Mouse (Mus musculus) gonadal fat pad, adult 2 months (tissue): ENCODE measurements around the gene B4gat1. TPM values are rescaled to one million over a fixed set of nuclear protein-coding genes. Genes with fewer than 3 reads are reported as not detected.

Source experiments
- DNase-seq: peaks from one replicate; pipeline ENCODE4 v3.0.0-alpha.2; 2012; ENCODE audit warnings: low read depth
- polyA plus RNA-seq: library from polyadenylated mRNA; depleted of rRNA; stranded (reverse); fragments of >200 nt; gene quantifications from 2 replicates; pipeline ENCODE4 v1.2.3, GENCODE M21; 2012

Gene B4gat1
- polyA plus RNA-seq, 1 experiment = 30.4 TPM

- DNase-seq = no peak
Observed at GRCm38 (mm10) chr19:5058801-5059771, 20.5 kb downstream of the B4gat1 start.

DNA sequence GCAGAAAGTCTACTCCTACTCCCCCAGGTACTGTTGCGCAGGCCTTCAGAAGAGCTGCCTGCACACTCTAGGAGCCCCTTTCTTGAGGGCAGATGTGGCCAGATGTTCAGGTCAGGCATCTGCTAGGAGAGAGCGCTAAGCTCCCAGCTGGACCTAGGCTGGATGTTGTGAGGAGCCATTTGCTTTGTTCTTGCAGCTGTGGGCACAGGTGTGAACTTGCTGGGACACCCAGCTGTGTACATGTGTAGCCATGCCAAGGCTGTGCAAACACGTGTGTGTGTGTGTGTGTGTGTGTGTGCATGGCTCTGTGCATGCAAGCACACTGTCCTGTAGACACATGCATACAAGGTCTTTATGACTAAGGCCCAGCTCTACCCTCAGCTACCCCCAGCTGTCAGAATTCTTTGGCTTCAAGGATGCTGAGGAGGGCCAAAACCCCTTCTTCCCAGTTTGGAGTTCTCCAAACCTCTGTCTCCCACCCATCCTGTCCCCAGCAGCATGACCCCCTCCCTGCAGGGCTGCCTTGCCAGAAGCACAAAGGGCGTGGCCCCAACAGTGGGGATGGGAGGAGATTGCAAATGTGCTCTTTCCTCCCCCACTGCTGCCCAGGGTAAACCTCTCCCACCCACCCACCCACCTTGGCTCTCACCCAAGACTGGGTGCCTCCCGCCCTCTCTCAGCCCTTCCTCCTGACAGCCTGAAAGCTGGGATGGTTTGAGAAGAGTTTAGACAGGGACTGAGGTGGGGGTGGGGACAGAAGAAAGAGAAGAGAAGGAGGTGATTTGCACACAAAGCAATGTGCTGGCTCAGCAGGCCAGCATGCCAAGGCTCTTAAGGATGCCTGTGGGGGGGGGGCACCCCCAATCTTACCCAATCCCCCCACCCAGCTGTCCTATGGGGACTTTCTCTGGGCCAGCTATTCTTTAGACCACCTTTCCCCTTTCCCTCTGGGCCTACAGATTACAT lies 22.0 kb downstream of the B4gat1 start:
- DNase-seq = no peak

GRCm38 (mm10) chr19:5062041-5062440 lies 23.4 kb downstream of the B4gat1 start:
- no peak for DNase-seq

GRCm38 (mm10) chr19:5062446-5062845 lies 23.8 kb downstream of the B4gat1 start:
- DNase-seq = no peak

DNA sequence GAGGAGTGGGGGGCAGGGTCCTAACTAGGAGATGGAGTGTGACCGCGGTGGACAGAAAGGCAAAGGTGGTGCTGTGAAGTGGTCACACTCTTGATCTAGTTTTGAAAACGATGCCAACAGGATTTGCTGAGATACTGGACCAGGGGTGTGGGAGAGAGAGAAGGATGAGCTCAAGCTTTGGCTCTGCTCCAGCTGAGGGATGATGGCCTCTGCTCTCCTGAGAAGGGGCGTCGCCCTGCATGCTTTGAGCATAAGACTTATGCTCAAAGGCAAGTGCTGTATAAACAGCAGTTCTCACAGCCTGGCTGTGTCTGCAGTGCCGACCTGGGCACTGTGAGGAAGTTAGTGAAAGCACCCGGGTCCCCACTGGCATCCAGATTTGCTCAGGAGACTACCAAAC lies 26.5 kb downstream of the B4gat1 start:
- DNase-seq = no peak

DNA sequence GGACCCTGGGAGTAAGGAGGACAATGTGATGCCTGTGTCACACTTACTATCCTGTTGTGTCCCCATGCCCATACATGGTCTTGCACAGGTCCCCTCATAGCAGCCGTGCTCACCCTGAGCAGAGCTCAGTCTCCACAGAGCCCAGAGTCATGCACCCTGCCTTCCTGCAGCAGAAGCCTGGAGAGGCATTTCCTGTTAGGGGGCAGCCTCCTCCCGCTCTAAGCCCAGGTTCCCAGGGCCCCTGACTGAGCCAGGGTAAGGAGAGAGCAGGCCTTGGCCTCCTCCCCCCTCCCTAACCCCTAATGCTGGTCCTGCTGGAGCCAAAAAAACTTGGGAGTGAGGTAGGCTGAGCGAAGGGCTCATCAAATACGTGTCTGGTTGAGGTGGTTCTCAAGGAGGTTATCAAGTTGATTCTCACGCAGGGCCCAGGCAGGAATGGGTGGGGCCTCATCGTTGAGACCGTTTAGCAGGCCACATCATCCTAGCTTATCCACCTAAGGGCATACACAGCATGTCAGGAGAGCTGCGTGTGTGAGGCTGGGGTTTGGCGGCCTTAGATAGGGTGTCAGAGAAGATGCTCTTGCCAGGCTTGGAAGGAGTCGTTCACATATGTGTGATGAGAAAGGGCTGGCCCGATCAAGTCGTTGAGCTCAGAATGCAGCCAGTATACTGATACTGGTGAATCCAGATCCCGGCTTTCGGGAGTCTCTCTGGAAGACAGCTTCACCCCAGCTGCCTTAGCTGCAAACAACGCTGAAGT lies 28.6 kb downstream of the B4gat1 start:
- no peak for DNase-seq

GRCm38 (mm10) chr19:5067867-5068569 lies 29.4 kb downstream of the B4gat1 start, which contains the start of gene Cd248:
Gene Cd248, plus strand, starts transcription at chr19:5068078.
- DNase-seq = no peak

DNA sequence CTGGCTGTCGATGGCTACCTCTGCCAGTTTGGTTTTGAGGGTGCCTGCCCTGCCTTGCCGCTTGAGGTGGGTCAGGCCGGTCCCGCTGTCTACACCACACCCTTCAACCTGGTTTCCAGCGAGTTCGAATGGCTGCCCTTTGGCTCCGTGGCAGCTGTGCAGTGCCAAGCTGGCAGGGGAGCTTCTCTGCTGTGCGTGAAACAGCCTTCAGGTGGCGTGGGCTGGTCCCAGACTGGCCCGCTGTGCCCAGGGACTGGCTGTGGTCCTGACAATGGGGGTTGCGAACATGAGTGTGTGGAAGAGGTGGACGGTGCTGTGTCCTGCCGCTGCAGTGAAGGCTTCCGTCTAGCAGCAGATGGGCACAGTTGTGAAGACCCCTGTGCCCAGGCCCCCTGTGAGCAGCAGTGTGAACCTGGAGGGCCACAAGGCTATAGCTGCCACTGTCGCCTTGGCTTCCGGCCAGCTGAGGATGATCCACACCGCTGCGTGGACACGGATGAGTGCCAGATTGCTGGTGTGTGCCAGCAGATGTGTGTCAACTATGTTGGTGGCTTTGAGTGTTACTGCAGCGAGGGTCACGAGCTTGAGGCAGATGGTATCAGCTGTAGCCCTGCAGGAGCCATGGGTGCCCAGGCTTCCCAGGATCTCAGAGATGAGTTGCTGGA lies 30.1 kb downstream of the B4gat1 start:
- DNase-seq = no peak

DNA sequence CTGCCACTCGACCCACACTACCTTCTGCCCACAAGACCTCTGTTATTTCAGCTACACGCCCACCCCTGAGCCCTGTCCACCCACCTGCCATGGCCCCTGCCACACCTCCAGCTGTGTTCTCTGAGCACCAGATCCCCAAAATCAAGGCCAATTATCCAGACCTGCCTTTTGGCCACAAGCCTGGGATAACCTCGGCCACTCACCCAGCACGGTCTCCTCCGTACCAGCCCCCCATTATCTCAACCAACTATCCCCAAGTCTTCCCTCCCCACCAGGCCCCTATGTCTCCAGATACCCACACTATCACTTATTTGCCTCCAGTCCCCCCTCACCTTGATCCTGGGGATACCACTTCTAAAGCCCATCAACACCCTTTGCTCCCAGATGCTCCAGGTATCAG lies 30.9 kb downstream of the B4gat1 start:
- no peak for DNase-seq

DNA sequence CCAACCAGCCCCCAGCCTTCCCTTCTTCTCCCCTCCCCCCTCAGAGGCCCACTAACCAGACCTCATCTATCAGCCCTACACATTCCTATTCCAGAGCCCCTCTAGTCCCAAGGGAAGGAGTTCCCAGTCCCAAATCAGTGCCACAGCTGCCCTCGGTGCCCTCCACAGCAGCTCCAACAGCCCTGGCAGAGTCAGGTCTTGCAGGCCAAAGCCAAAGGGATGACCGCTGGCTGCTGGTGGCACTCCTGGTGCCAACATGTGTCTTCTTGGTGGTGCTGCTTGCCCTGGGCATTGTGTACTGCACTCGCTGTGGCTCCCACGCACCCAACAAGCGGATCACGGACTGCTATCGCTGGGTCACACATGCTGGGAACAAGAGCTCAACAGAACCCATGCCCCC lies 31.4 kb downstream of the B4gat1 start:
- DNase-seq = no peak

DNA sequence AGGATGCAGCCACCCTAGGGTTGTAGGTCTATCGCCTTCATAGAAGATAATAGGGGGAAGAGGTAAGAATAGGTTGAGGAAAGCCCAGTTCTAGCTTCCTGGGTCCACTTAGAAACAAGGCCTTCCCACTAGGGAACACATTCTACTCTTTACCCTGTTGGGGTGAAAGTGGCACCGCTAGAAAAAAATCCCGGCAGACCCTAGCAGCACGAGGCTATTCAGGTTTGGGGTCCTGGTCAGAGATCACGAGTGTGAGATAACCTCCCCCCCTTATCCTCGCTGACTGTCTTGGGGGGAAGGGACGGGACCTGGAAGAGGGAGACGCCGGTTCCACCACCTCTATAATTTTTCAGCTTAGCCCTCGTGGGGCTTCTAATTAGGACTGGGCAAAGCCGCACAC lies 32.5 kb downstream of the B4gat1 start:
- no peak for DNase-seq

GRCm38 (mm10) chr19:5071545-5072369 lies 33.1 kb downstream of the B4gat1 start:
- no peak for DNase-seq

GRCm38 (mm10) chr19:5072389-5073019 lies 33.9 kb downstream of the B4gat1 start:
- no peak for DNase-seq

DNA sequence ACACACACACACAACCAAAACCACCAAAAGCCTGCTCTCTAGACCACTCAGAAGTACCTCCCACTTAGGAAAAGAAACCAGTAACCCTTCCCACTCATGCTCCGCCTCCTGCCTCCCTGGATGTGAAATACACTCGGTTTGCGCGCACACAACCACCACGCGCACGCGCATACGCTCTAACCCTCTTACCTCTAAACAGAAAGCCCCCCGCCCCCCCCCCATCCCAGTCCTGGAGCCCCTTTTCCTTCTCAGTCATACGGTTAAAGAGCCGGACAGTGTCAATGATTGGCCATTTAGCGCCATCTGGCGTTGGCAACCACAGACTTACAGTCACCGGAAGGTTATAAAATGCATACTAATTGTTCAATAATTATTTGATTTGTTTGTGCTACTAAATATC lies 34.4 kb downstream of the B4gat1 start:
- no peak for DNase-seq

DNA sequence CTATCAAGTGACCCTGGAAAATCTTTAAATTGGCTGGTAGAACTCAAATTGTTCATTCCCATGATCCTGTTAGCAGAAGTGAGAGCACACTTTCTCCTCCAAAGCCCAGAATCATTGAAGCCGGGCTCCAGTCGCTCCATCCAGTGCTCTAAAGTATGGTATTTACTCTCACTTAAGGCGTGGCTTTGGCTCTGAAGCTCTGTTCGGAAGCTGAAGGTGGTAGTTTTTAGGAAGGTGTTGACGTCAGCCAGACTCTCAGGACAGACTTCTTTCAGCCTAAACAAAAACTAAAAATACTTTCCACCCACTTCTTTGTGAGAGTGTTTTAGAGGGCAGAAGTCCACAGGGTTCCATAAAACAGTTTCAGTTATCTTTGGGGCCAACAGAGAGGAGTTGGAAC lies 34.9 kb downstream of the B4gat1 start:
- DNase-seq = no peak

DNA sequence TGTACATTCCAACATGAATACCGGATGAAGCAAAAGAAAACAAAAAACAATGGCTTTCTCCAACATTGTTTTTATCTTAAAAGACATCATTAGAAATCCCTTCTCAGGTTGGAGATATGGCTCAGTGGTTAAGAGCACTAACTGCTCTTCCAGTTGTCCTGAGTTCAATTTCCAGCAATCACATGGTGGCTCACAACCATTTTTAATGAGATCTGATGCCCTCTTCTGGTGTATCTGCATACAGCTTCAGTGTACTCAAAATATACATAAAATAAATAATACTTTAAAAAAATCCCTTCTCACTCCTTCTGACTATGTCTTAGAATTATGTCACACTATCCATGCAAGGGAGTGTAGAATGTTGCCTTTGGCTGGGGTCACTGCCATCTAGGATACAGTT lies 40.7 kb downstream of the B4gat1 start:
- DNase-seq = no peak

DNA sequence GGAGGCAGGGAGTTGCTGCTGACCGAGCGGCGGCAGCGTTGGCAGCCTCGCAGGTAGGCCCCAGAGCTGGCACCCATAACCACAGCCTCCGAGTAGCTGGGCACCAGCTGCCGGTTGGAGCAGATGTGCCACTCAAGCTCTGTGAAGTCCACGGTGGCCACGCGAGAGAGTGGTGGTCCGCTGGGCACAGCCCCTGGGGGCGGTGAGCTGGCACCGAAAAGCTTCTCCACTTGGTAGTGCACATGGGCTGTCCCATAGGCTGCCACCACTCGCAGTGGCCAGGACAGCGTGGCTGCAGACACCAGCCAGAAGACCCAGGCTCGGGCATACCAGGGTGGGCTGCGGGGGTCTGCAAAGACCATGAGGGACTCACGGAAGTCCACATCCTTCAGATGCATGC lies 43.4 kb downstream of the B4gat1 start:
- no peak for DNase-seq

DNA sequence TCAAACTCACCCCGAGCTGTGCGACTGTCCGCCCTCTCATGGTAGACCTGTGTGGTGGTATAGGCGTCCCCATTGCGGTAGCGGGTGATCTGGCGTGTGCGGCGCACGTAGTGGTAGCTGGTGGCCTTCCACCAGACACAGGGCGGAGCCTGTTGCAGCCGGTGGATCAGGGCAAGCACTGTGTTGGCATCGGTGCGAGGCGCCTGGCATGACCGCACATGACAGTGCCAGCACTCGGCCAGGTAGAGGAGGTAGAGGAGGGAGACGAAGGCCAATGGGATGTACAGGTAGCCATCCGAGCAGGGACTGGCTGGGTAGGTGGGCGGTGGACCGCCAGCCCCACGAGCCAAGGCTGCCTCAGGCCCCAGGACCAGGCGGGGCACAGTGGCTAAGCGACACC lies 44.0 kb downstream of the B4gat1 start:
- no peak for DNase-seq
